Mouse (Mus musculus) urinary bladder, adult 18-20 months (tissue): ENCODE measurements around the gene Ankmy2.
"Not testable (repeated sequence)": the region's sequence is repeated elsewhere in the genome, so short reads cannot be mapped to it uniquely, and the experiment has no call there.

Source experiments
- DNase-seq, 2 experiments: peaks; one replicate each; pipeline ENCODE4 v3.0.0; 2022; ENCODE audit warnings: low spot score in 2 of 2, mixed read lengths in 2 of 2

Gene Ankmy2

GRCm38 (mm10) chr12:36157638-36158308 is 859 bp downstream of the Ankmy2 start, which contains the start of gene Bzw2:
Gene Bzw2 (minus strand): TSS chr12:36158080.
- DNase-seq, result peak; percentile 72 to 75

- no peak for DNase-seq
Observed at GRCm38 (mm10) chr12:36164126-36164791, 7.3 kb downstream of the Ankmy2 start.

GRCm38 (mm10) chr12:36165299-36165698 is 8.4 kb downstream of the Ankmy2 start:
- no peak for DNase-seq

- DNase-seq, result no peak
Observed at GRCm38 (mm10) chr12:36177227-36177626, 20.3 kb downstream of the Ankmy2 start.

- no peak for DNase-seq
Observed at GRCm38 (mm10) chr12:36182570-36182969, 25.7 kb downstream of the Ankmy2 start.

GRCm38 (mm10) chr12:36187081-36187480 is 30.2 kb downstream of the Ankmy2 start:
- DNase-seq, result no peak

GRCm38 (mm10) chr12:36189610-36190009 is 32.7 kb downstream of the Ankmy2 start:
- no peak for DNase-seq

GRCm38 (mm10) chr12:36190343-36190742 is 33.4 kb downstream of the Ankmy2 start:
- no peak for DNase-seq

GRCm38 (mm10) chr12:36194976-36195375 is 38.1 kb downstream of the Ankmy2 start:
- no peak for DNase-seq

- not testable (repeated sequence) for DNase-seq
Observed at GRCm38 (mm10) chr12:36205579-36206119, 48.7 kb downstream of the Ankmy2 start.

- peak in 1 of 2 experiments; percentile 32 for DNase-seq
Observed at GRCm38 (mm10) chr12:36207072-36207799, 50.3 kb downstream of the Ankmy2 start.

GRCm38 (mm10) chr12:36207800-36208148 is 50.9 kb downstream of the Ankmy2 start:
- DNase-seq, result no peak

GRCm38 (mm10) chr12:36208456-36208855 is 51.5 kb downstream of the Ankmy2 start:
- DNase-seq, result no peak

- DNase-seq, result no peak
Observed at GRCm38 (mm10) chr12:36210096-36210495, 53.2 kb downstream of the Ankmy2 start.

GRCm38 (mm10) chr12:36214389-36215148 is 57.7 kb downstream of the Ankmy2 start:
- no peak for DNase-seq

GRCm38 (mm10) chr12:36215149-36215480 is 58.2 kb downstream of the Ankmy2 start:
- DNase-seq, result no peak

- DNase-seq, result no peak
Observed at GRCm38 (mm10) chr12:36216230-36216629, 59.3 kb downstream of the Ankmy2 start.

GRCm38 (mm10) chr12:36216905-36217304 is 60.0 kb downstream of the Ankmy2 start:
- DNase-seq, result no peak

GRCm38 (mm10) chr12:36224392-36224791 is 67.5 kb downstream of the Ankmy2 start:
- DNase-seq, result no peak

GRCm38 (mm10) chr12:36231386-36231785 is 74.5 kb downstream of the Ankmy2 start:
- DNase-seq, result no peak

GRCm38 (mm10) chr12:36241171-36241570 is 84.3 kb downstream of the Ankmy2 start:
- no peak for DNase-seq
